ENCODE assay signal across 8 mouse cellular contexts in the genomic region with DNA sequence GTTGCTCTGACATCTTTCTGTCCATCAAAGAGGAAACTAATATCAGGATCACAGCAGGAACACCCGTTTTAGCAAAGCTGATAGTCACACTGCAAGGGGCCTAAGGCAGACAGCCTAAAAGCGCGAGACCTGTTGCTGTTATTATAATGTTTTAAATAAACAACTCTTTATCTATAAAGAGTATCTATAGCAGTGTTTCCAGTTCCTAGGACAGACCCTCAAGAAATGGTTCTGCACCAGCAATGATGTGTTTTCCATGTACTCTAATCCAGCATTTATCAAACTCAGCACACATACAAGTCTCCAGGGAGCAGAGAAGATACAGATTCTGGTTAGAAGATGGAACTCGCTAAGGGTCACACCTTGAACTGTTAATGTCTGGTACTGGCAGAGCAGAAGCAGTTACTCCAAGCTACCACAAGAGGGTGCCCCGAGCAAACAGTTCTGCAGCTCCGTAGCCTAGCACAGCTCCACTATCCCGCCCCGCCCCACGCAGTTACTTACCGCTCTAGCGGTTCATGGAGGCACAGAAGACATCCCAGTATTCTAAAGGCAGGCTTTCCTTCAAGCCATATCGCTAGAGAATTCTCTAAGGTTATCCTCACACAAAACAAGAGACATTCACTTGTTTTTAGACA.
DNase-seq lines count a peak whose midpoint lies in the region; ATAC-seq and TF ChIP-seq lines count a peak whose summit lies in the region.

No protein-coding gene starts in this region.

- no peaks in the 10 kb centered on the region for H3K27me3 ChIP-seq in intestine, embryonic 15.5 days (replicated peaks)
- H3K27me3 ChIP-seq in midbrain, embryonic 12.5 days: no peaks in the 10 kb centered on the region
- no peaks in the 10 kb centered on the region for H3K27me3 ChIP-seq in small intestine, adult 2 months (ENCODE audit: control insufficient read depth, insufficient read depth, low read length)

- intact Hi-C loops in gastrocnemius, postnatal 14 days (cut with DNase I; ENCODE audit: low total_unique reads): loop anchor here (5.0 kb wide), 1 partner anchor 237 kb away; no protein-coding TSS in a partner anchor
- intact Hi-C loops in left cerebral cortex, postnatal 10 days (cut with DNase I): loop anchor here (5.0 kb wide), 1 partner anchor 237 kb away; no protein-coding TSS in a partner anchor

- H3K9me3 ChIP-seq in intestine, embryonic 15.5 days: no peaks in the 10 kb centered on the region
- H3K9me3 ChIP-seq in midbrain, embryonic 12.5 days: no peaks in the 10 kb centered on the region

- TF ChIP-seq POLR2A in small intestine, adult 2 months (IDR thresholded peaks at IDR 0.05; ENCODE audit: low read depth, low read length): no peak

- ATAC-seq in intestine, embryonic 15.5 days: peak; percentile 75
- ATAC-seq in midbrain, embryonic 12.5 days (ENCODE audit: low FRiP score, low read depth): peak; percentile 83
- no peak for ATAC-seq in erythroid progenitor cell, adult 5-6 weeks (replicated peaks; ENCODE audit: low FRiP score, poor library complexity, severe bottlenecking)

- peak; percentile 70 to 73 for DNase-seq in adrenal gland, adult 18-20 months (ENCODE audit: low spot score in 2 of 2)
- DNase-seq in embryo, embryonic 10.5 days (ENCODE audit: low spot score): peak; percentile 91
- DNase-seq in gastrocnemius, postnatal 14 days: peak; percentile 77
- DNase-seq in left cerebral cortex, postnatal 10 days (ENCODE audit: extremely low spot score in 1 of 2, low spot score in 2 of 2): peak; percentile 73 to 88

- H3K9ac ChIP-seq in intestine, embryonic 15.5 days: no peak overlapping the region
- H3K9ac ChIP-seq in midbrain, embryonic 12.5 days (replicated peaks): no peak overlapping the region

- WGBS in intestine, embryonic 15.5 days: 15% methylated on average over 12 of the region's 12 CpGs
- 18% methylated on average over 12 of the region's 12 CpGs for WGBS in midbrain, embryonic 12.5 days
- 12% methylated on average over 12 of the region's 12 CpGs for WGBS in small intestine, adult 2 months

- peak; percentile 77; the same call in 1 of the 2 replicates for TF ChIP-seq CTCF in small intestine, adult 2 months (IDR thresholded peaks at IDR 0.05; ENCODE audit: extremely low read depth, insufficient read length, insufficient replicate concordance, low read depth, low read length)

- no peak overlapping the region for H3K4me3 ChIP-seq in intestine, embryonic 15.5 days (replicated peaks)
- H3K4me3 ChIP-seq in midbrain, embryonic 12.5 days: no peak overlapping the region
- H3K4me3 ChIP-seq in small intestine, adult 2 months (ENCODE audit: low read depth, low read length): no peak overlapping the region

- H3K27ac ChIP-seq in intestine, embryonic 15.5 days: no peak overlapping the region
- H3K27ac ChIP-seq in midbrain, embryonic 12.5 days (replicated peaks): no peak overlapping the region
- no peak overlapping the region for H3K27ac ChIP-seq in small intestine, adult 2 months (ENCODE audit: insufficient read depth, low read depth, low read length)

- H3K4me2 ChIP-seq in intestine, embryonic 15.5 days (replicated peaks): no peak overlapping the region
- H3K4me2 ChIP-seq in midbrain, embryonic 12.5 days (replicated peaks): no peak overlapping the region

- no peaks in the 10 kb centered on the region for H3K36me3 ChIP-seq in intestine, embryonic 15.5 days
- H3K36me3 ChIP-seq in midbrain, embryonic 12.5 days: no peaks in the 10 kb centered on the region
- no peaks in the 10 kb centered on the region for H3K36me3 ChIP-seq in small intestine, adult 2 months (ENCODE audit: control insufficient read depth, insufficient read depth, low read length)

- H3K4me1 ChIP-seq in intestine, embryonic 15.5 days (replicated peaks): no peaks in the 10 kb centered on the region
- no peaks in the 10 kb centered on the region for H3K4me1 ChIP-seq in midbrain, embryonic 12.5 days
- no peaks in the 10 kb centered on the region for H3K4me1 ChIP-seq in small intestine, adult 2 months (ENCODE audit: control insufficient read depth, insufficient read depth, insufficient read length, low read length)
